Mouse (Mus musculus): Measurements from ENCODE around the gene Ccdc36. TPM values are rescaled to one million over a fixed set of nuclear protein-coding genes. Genes with fewer than 3 reads are reported as not detected.

Ccdc36 gene
- polyA plus RNA-seq, 1 experiment from 2014 or later, result 0.94 TPM

DNA sequence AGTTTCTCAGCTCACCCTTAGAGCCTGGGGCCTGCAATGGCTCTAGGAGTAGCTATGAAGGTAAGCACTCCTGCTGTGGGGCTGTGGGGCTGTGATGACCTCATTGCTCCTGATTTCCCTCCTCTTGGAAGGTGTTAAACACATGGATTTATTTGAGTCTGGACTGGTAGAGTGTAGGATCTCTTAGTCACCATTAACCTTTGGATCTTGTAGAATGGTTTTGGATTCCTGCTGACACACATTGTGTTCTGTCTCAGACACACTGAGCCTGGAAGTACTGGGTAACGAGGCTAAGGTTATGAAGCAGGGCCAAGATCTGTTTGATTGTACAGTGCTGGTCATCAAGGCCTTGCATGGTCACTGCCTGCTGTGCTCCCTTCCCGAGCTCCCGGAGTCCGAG, 49.0 kb downstream of the Ccdc36 start:
- H3K4me1 ChIP-seq (ENCODE audit: control insufficient read depth, insufficient read depth, low read length), result no peaks in the 10 kb centered on the region
- no peak for ATAC-seq
- H3K27ac ChIP-seq (ENCODE audit: low read depth, low read length), result no peak overlapping the region
- WGBS, result 71% methylated on average over 4 of the region's 4 CpGs
- H3K27me3 ChIP-seq (replicated peaks; ENCODE audit: control insufficient read depth, insufficient read depth, low read length), result no peaks in the 10 kb centered on the region
- no peak overlapping the region for H3K4me2 ChIP-seq (ENCODE audit: low read length)
- DNase-seq (ENCODE audit: low spot score), result no peak
- no peak overlapping the region for H3K4me3 ChIP-seq (ENCODE audit: low read depth, low read length)
- peaks cover 91% of the 10 kb centered on the region for H3K36me3 ChIP-seq (ENCODE audit: control insufficient read depth, insufficient read depth, low read length)
- H3K9ac ChIP-seq (ENCODE audit: low read length), result no peak overlapping the region
- H3K9me3 ChIP-seq (replicated peaks; ENCODE audit: control insufficient read depth, low read length), result no peaks in the 10 kb centered on the region

DNA sequence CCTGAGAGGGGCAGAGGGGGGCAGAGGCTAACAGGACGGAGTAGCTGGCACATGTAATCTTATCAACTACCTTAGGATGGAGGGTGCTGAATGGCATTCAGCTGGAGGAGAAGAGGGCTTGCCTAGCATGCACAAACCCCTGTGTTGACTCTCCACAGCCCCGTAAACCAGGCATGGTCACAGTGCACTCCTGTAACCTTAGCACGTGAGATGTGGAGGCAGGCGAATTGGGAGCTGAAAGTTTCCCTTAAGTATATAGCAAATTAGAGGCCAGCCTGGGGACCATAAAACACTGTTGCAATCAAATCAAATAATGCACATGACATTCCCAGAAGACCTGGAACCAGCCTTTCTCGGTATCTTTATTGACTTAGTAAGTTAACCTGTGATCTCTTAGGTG, 49.5 kb downstream of the Ccdc36 start:
- DNase-seq (ENCODE audit: low spot score) (no peak), ATAC-seq (no peak)
- Histone ChIP-seq H3K4me3 (ENCODE audit: low read depth, low read length) (no peak overlapping the region), H3K4me1 (ENCODE audit: control insufficient read depth, insufficient read depth, low read length) (no peaks in the 10 kb centered on the region), H3K4me2 (ENCODE audit: low read length) (no peak overlapping the region), H3K27ac (ENCODE audit: low read depth, low read length) (no peak overlapping the region), H3K9ac (ENCODE audit: low read length) (no peak overlapping the region), H3K36me3 (ENCODE audit: control insufficient read depth, insufficient read depth, low read length) (peaks cover 91% of the 10 kb centered on the region), H3K9me3 (replicated peaks; ENCODE audit: control insufficient read depth, low read length) (no peaks in the 10 kb centered on the region), H3K27me3 (replicated peaks; ENCODE audit: control insufficient read depth, insufficient read depth, low read length) (no peaks in the 10 kb centered on the region)
- WGBS, result 95% methylated on average over 5 of the region's 5 CpGs

DNA sequence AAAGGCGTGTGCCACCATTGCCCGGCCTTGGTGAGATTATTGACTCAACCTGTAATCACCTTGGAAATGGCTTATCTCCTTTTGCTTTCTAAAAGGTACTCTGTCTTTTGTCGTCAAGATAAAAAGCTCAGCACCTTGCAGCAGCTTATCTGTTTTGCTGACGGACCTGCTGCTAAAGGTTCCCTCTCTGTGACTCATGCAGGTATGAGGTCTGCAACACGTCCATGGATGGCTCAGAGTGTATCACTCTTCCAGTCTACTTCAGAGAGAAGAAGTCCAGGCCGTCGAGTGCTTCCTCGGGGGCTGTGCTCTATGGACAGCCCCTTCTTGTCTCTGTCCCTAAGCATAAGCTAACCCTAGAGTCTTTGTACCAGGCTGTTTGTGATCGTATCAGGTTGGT, 50.0 kb downstream of the Ccdc36 start:
- 92% methylated on average over 9 of the region's 9 CpGs for WGBS

More for the DNA sequence above, 50.0 kb downstream of the Ccdc36 start:
- H3K27ac ChIP-seq (ENCODE audit: low read depth, low read length), result no peak overlapping the region
- no peaks in the 10 kb centered on the region for H3K4me1 ChIP-seq (ENCODE audit: control insufficient read depth, insufficient read depth, low read length)
- peaks cover 91% of the 10 kb centered on the region for H3K36me3 ChIP-seq (ENCODE audit: control insufficient read depth, insufficient read depth, low read length)
- no peak overlapping the region for H3K4me2 ChIP-seq (ENCODE audit: low read length)
- no peak for DNase-seq (ENCODE audit: low spot score)
- H3K9ac ChIP-seq (ENCODE audit: low read length), result no peak overlapping the region
- no peak for ATAC-seq
- no peaks in the 10 kb centered on the region for H3K27me3 ChIP-seq (replicated peaks; ENCODE audit: control insufficient read depth, insufficient read depth, low read length)
- no peak overlapping the region for H3K4me3 ChIP-seq (ENCODE audit: low read depth, low read length)
- H3K9me3 ChIP-seq (replicated peaks; ENCODE audit: control insufficient read depth, low read length), result no peaks in the 10 kb centered on the region

Other genes starting within 250 kb of the Ccdc36 start
- 5.3 and 6.6 TPM in 2 replicates for gene Bsn, start 238.1 kb downstream of the Ccdc36 start, polyA plus RNA-seq (2014; fragmentation: Nextera tagmentation; extraction: Ambion mirVana)
- gene Dag1, start 164.5 kb downstream of the Ccdc36 start, polyA plus RNA-seq (2014; fragmentation: Nextera tagmentation; extraction: Ambion mirVana), result 42.0 and 49.6 TPM in 2 replicates
- 113 and 126 TPM in 2 replicates for gene Nicn1, start 138.1 kb downstream of the Ccdc36 start, polyA plus RNA-seq (2014; fragmentation: Nextera tagmentation; extraction: Ambion mirVana)
- gene Amt, start 131.6 kb downstream of the Ccdc36 start, polyA plus RNA-seq (2014; fragmentation: Nextera tagmentation; extraction: Ambion mirVana), result 13.2 and 13.4 TPM in 2 replicates
- 276 and 307 TPM in 2 replicates for gene Rhoa, start 122.4 kb downstream of the Ccdc36 start, polyA plus RNA-seq (2014; fragmentation: Nextera tagmentation; extraction: Ambion mirVana)
- 38.9 and 50.8 TPM in 2 replicates for gene Tcta, start 122.3 kb downstream of the Ccdc36 start, polyA plus RNA-seq (2014; fragmentation: Nextera tagmentation; extraction: Ambion mirVana)
- gene Gpx1, start 89.6 kb downstream of the Ccdc36 start, polyA plus RNA-seq (2014; fragmentation: Nextera tagmentation; extraction: Ambion mirVana), result 455 and 521 TPM in 2 replicates
- gene Usp4, start 80.6 kb downstream of the Ccdc36 start, polyA plus RNA-seq (2014; fragmentation: Nextera tagmentation; extraction: Ambion mirVana), result 136 and 141 TPM in 2 replicates
- 1.4 and 1.9 TPM in 2 replicates for gene 1700102P08Rik, start 35.7 kb downstream of the Ccdc36 start, polyA plus RNA-seq (2014; fragmentation: Nextera tagmentation; extraction: Ambion mirVana)
- gene BC048562, start 8.0 kb upstream of the Ccdc36 start, polyA plus RNA-seq (2014; fragmentation: Nextera tagmentation; extraction: Ambion mirVana), result not detected in 2 replicates
- 45.2 and 49.6 TPM in 2 replicates for gene Ccdc71, start 32.0 kb upstream of the Ccdc36 start, polyA plus RNA-seq (2014; fragmentation: Nextera tagmentation; extraction: Ambion mirVana)
- gene Klhdc8b, start 33.1 kb upstream of the Ccdc36 start, polyA plus RNA-seq (2014; fragmentation: Nextera tagmentation; extraction: Ambion mirVana), result 47.9 and 52.6 TPM in 2 replicates
- gene Lamb2, start 51.3 kb upstream of the Ccdc36 start, polyA plus RNA-seq (2014; fragmentation: Nextera tagmentation; extraction: Ambion mirVana), result 12.0 and 17.2 TPM in 2 replicates
- 48.0 and 64.1 TPM in 2 replicates for gene Usp19, start 62.1 kb upstream of the Ccdc36 start, polyA plus RNA-seq (2014; fragmentation: Nextera tagmentation; extraction: Ambion mirVana)
- gene Qars, start 79.2 kb upstream of the Ccdc36 start, polyA plus RNA-seq (2014; fragmentation: Nextera tagmentation; extraction: Ambion mirVana), result 71.5 and 87.7 TPM in 2 replicates
- 143 and 160 TPM in 2 replicates for gene Qrich1, start 88.3 kb upstream of the Ccdc36 start, polyA plus RNA-seq (2014; fragmentation: Nextera tagmentation; extraction: Ambion mirVana)
- 125 and 136 TPM in 2 replicates for gene Impdh2, start 131.8 kb upstream of the Ccdc36 start, polyA plus RNA-seq (2014; fragmentation: Nextera tagmentation; extraction: Ambion mirVana)
- gene Ndufaf3, start 138.9 kb upstream of the Ccdc36 start, polyA plus RNA-seq (2014; fragmentation: Nextera tagmentation; extraction: Ambion mirVana), result 82.7 and 105 TPM in 2 replicates
- gene Dalrd3, start 141.4 kb upstream of the Ccdc36 start, polyA plus RNA-seq (2014; fragmentation: Nextera tagmentation; extraction: Ambion mirVana), result 188 and 190 TPM in 2 replicates
- 162 and 187 TPM in 2 replicates for gene Wdr6, start 150.3 kb upstream of the Ccdc36 start, polyA plus RNA-seq (2014; fragmentation: Nextera tagmentation; extraction: Ambion mirVana)
- gene P4htm, start 169.2 kb upstream of the Ccdc36 start, polyA plus RNA-seq (2014; fragmentation: Nextera tagmentation; extraction: Ambion mirVana), result 14.5 and 18.1 TPM in 2 replicates
- 37.5 and 42.4 TPM in 2 replicates for gene Arih2, start 220.9 kb upstream of the Ccdc36 start, polyA plus RNA-seq (2014; fragmentation: Nextera tagmentation; extraction: Ambion mirVana)
- 23.5 and 24.8 TPM in 2 replicates for gene Slc25a20, start 233.6 kb upstream of the Ccdc36 start, polyA plus RNA-seq (2014; fragmentation: Nextera tagmentation; extraction: Ambion mirVana)